Mouse (Mus musculus): ENCODE measurements around the gene Spop. TPM values are rescaled to one million over a fixed set of nuclear protein-coding genes. Genes with fewer than 3 reads are reported as not detected.

The Spop gene
- 100 to 1,000 TPM in 1 of 2 experiments, 10 to 100 TPM in 1; 98.9 to 115 TPM for total RNA-seq (2023)

GRCm38 (mm10) chr11:95413641-95414535 is at the start of gene Spop:
Gene Spop, plus strand, starts transcription at chr11:95414080.

GRCm38 (mm10) chr11:95384319-95384972 is 29.4 kb upstream of the Spop start, which contains the start of gene Slc35b1:
Gene Slc35b1, plus strand, starts transcription at chr11:95384692.

GRCm38 (mm10) chr11:95514298-95514861 is 100.5 kb downstream of the Spop start, which contains the start of gene Nxph3:
Gene Nxph3, minus strand, starts transcription at chr11:95514570.

Other genes starting within 250 kb of the Spop start
- gene Tac4, start 152.6 kb upstream of the Spop start, total RNA-seq (2023): not detected
- 10 to 100 TPM; 81.6 to 94.3 TPM for gene Kat7, start 103.8 kb upstream of the Spop start, total RNA-seq (2023)
- gene Fam117a, start 77.1 kb upstream of the Spop start, total RNA-seq (2023): 100 to 1,000 TPM in 1 of 2 experiments, 10 to 100 TPM in 1; 85.5 to 101 TPM
- gene Slc35b1, start 29.4 kb upstream of the Spop start, total RNA-seq (2023): 10 to 100 TPM; 37.3 to 39.4 TPM
- gene Nxph3, start 100.5 kb downstream of the Spop start, total RNA-seq (2023): not detected
- gene Ngfr, start 173.7 kb downstream of the Spop start, total RNA-seq (2023): not detected

All from neutrophil, adult 83 days (primary cell).